In the genomic region with DNA sequence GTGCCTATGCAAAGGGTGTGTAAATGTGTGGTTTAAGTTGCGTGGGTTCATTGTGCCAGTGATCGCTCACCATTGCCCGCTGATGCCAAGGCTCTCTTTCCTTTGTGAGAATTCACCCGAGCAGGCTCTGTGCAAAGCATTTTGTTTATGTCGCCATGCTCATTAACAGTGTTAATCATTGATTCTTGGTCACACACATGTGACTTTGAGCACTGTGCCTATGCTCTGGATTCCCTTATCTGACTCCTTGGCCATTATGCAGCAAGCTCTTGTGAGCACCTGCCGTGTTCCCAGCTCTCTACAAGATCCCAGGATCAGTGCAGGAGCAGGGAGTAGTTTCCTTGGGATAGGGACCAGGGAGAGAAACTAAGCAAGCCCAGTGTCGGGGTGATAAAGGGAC, we compare ENCODE assay signal across 18 mouse cellular contexts.
A peak's percentile ranks its signal among the peaks of the same experiment; 100 is the strongest.
DNase-seq lines count a peak whose midpoint lies in the region; ATAC-seq lines count a peak whose summit lies in the region.
"Had no signal": no experiment of that assay in that cellular context is flagged by ENCODE, and none has a peak within 500 bp of the region (broad histone marks: within the 10 kb centered on the region; RNA-seq: fewer than 3 reads in every experiment).

No protein-coding gene starts in this region.

- peaks cover 9% of the 10 kb centered on the region for H3K4me1 ChIP-seq in intestine, embryonic 15.5 days (replicated peaks)
- H3K4me1 ChIP-seq in kidney, embryonic 15.5 days: peaks cover 30% of the 10 kb centered on the region
- H3K4me1 ChIP-seq in stomach, embryonic 16.5 days (ENCODE audit: control insufficient read depth, insufficient read depth, low read length): no peaks in the 10 kb centered on the region; the same call in 1 of the 2 replicates

- H3K27ac ChIP-seq in intestine, embryonic 15.5 days: no peak overlapping the region
- H3K27ac ChIP-seq in kidney, embryonic 15.5 days: peak overlapping the region; percentile 28
- no peak overlapping the region for H3K27ac ChIP-seq in stomach, embryonic 16.5 days (ENCODE audit: low read length)
- H3K27ac ChIP-seq: embryonic facial prominence, embryonic 13.5 days; gastrocnemius, adult 2 months; hindbrain, embryonic 10.5 days had no signal

- H3K9me3 ChIP-seq in intestine, embryonic 15.5 days: no peaks in the 10 kb centered on the region
- H3K9me3 ChIP-seq in kidney, embryonic 15.5 days (replicated peaks): no peaks in the 10 kb centered on the region
- no peaks in the 10 kb centered on the region for H3K9me3 ChIP-seq in stomach, embryonic 16.5 days (replicated peaks; ENCODE audit: control insufficient read depth, low read length)
- H3K9me3 ChIP-seq: embryonic facial prominence, embryonic 13.5 days; heart, embryonic 12.5 days; hindbrain, embryonic 10.5 days had no signal

- H3K4me3 ChIP-seq in intestine, embryonic 15.5 days (replicated peaks): no peak overlapping the region
- H3K4me3 ChIP-seq in kidney, embryonic 15.5 days (replicated peaks): no peak overlapping the region
- H3K4me3 ChIP-seq in stomach, embryonic 16.5 days (replicated peaks; ENCODE audit: low read length): no peak overlapping the region
- H3K4me3 ChIP-seq: embryonic facial prominence, embryonic 13.5 days; gastrocnemius, adult 2 months; heart, embryonic 12.5 days; hindbrain, embryonic 10.5 days had no signal

- no peaks in the 10 kb centered on the region for H3K27me3 ChIP-seq in intestine, embryonic 15.5 days (replicated peaks)
- no peaks in the 10 kb centered on the region for H3K27me3 ChIP-seq in kidney, embryonic 15.5 days
- no peaks in the 10 kb centered on the region for H3K27me3 ChIP-seq in stomach, embryonic 16.5 days (ENCODE audit: control insufficient read depth, insufficient read depth, low read length)
- H3K27me3 ChIP-seq: embryonic facial prominence, embryonic 13.5 days had no signal

- 75% methylated on average over 7 of the region's 7 CpGs for WGBS in intestine, embryonic 15.5 days
- 67% methylated on average over 7 of the region's 7 CpGs for WGBS in kidney, embryonic 15.5 days
- 74% methylated on average over 7 of the region's 7 CpGs for WGBS in stomach, embryonic 16.5 days

- no peak overlapping the region for H3K4me2 ChIP-seq in intestine, embryonic 15.5 days (replicated peaks)
- no peak overlapping the region for H3K4me2 ChIP-seq in kidney, embryonic 15.5 days
- no peak overlapping the region for H3K4me2 ChIP-seq in stomach, embryonic 16.5 days (ENCODE audit: low read depth, low read length)
- H3K4me2 ChIP-seq: embryonic facial prominence, embryonic 13.5 days; heart, embryonic 12.5 days had no signal

- DNase-seq in kidney, adult 18-20 months: peak; percentile 6
- DNase-seq in kidney, postnatal 14 days: no peak
- no peak for DNase-seq in spleen, postnatal 14 days (ENCODE audit: low spot score in 2 of 2)
- DNase-seq in right cerebral cortex, adult 2 months (ENCODE audit: low spot score in 2 of 2): no peak
- DNase-seq: adrenal gland, postnatal 14 days; cerebellum, adult 11-12 months; cerebellum, adult 9-11 months; cerebellum, postnatal 36 days; gastrocnemius, adult 2 months; gastrocnemius, postnatal 25 days had no signal

- no peaks in the 10 kb centered on the region for H3K36me3 ChIP-seq in intestine, embryonic 15.5 days
- H3K36me3 ChIP-seq in kidney, embryonic 15.5 days: no peaks in the 10 kb centered on the region
- no peaks in the 10 kb centered on the region for H3K36me3 ChIP-seq in stomach, embryonic 16.5 days (ENCODE audit: control insufficient read depth, insufficient read depth, low read length)
- H3K36me3 ChIP-seq: embryonic facial prominence, embryonic 13.5 days; heart, embryonic 12.5 days; hindbrain, embryonic 10.5 days had no signal

- H3K9ac ChIP-seq in intestine, embryonic 15.5 days: no peak overlapping the region
- H3K9ac ChIP-seq in kidney, embryonic 15.5 days: no peak overlapping the region
- H3K9ac ChIP-seq in stomach, embryonic 16.5 days (ENCODE audit: low read length): no peak overlapping the region
- H3K9ac ChIP-seq: embryonic facial prominence, embryonic 13.5 days; heart, embryonic 12.5 days had no signal

- ATAC-seq in intestine, embryonic 15.5 days: peak; percentile 45; the same call in 1 of the 2 replicates
- peak; percentile 85 for ATAC-seq in kidney, embryonic 15.5 days (replicated peaks; ENCODE audit: low FRiP score)
- ATAC-seq in stomach, embryonic 16.5 days (ENCODE audit: insufficient read depth, low FRiP score): peak; percentile 68; the same call in 1 of the 2 replicates
- ATAC-seq: activated CD4-positive, CD25-positive, alpha-beta regulatory T cell, adult 4 months; forebrain, embryonic 14.5 days had no signal
